Mouse (Mus musculus): ENCODE data around the gene Xpo4.

The Xpo4 gene

DNA sequence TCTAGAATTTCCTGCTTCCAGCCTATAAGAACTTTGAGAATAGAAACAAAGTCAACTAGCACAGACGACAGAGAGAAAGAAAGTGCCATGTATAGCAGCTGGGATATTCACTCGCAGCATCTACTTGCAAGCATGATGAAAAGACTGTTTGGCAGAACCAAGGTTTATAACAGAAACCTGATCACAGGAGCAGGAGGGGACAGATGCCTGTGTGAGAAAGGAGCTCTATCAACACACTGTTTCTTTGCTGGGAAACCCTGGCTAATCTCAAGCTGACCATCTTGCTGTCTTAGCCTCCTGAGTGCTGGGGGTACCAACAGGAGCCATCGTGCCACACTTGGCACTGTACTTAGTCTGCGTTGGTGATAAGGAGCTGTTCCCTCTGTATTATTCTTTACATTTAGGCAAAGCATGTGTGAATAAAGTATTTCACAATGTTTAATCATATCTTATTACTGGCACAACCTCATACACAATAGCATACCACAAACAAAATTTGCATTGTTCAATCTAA, 55.4 kb downstream of the Xpo4 start:
- in situ Hi-C loops (cut with MboI, MseI): no loop called here

- in situ Hi-C loops (cut with MboI, MseI): no loop called here
Observed at GRCm38 (mm10) chr14:57607500-57607899, 57.7 kb downstream of the Xpo4 start.

GRCm38 (mm10) chr14:57606663-57607365, 58.4 kb downstream of the Xpo4 start:
- in situ Hi-C loops (cut with MboI, MseI): no loop called here

GRCm38 (mm10) chr14:57593279-57593678, 72.0 kb downstream of the Xpo4 start:
- in situ Hi-C loops (cut with MboI, MseI): no loop called here

GRCm38 (mm10) chr14:57591830-57592229, 73.4 kb downstream of the Xpo4 start:
- in situ Hi-C loops (cut with MboI, MseI): no loop called here

GRCm38 (mm10) chr14:57576364-57577060, 88.7 kb downstream of the Xpo4 start:
- in situ Hi-C loops (cut with MboI, MseI): no loop called here

GRCm38 (mm10) chr14:57574792-57575587, 90.2 kb downstream of the Xpo4 start:
- in situ Hi-C loops (cut with MboI, MseI): no loop called here

DNA sequence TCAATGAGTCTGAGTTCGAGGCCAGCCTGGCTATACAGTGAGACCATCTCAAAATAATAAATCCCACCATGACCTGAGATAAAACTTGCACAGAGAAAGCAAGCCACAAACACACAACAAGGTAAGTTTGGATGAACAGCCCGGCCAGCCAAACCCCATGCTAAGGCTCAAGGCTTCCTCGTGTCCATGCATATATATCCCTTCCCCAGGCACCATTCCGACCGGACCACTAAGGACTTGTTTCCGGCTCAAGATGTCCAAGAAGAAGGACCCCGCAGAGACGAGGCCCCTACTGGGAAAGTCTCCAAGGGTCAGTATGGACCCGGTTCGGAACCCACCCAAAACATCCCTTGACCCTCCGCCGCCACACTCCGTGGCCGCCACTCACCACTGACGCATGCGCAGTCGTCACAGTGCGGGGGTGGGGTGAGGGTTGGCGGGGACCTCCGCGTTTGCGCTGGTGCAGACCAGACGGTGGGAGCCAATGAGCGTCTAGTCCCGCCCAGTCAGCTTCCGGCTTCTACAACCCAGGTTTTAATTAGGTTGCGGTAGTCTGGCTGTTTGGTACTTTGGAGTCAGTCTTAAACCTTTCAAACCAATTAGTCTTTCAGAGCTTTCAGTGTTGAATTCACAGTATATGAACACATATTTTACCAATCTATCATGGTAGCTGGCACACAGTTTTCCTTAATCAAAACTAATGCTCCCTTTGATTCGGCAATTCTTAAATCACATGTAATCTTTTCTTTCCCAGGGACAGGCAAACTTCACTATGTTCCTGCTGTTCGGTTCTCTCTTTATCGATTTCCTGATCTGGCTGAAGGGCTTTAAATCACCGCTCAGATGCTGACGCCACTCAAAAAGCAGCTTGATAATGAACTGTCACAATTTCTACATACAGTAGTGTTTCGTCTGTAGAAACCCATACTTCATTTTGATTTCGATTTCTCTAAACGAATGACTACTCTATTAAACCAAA, 93.8 kb downstream of the Xpo4 start, which contains the start of gene Eef1akmt1:
Gene Eef1akmt1 (minus strand): TSS at position 458 of the 979 bp plus-strand sequence.
- in situ Hi-C loops (cut with MboI, MseI): no loop called here

- in situ Hi-C loops (cut with MboI, MseI): no loop called here
Observed at GRCm38 (mm10) chr14:57565626-57566025, 99.6 kb downstream of the Xpo4 start.

- in situ Hi-C loops (cut with MboI, MseI): no loop called here
Observed at GRCm38 (mm10) chr14:57556922-57557321, 108.3 kb downstream of the Xpo4 start.

- in situ Hi-C loops (cut with MboI, MseI): no loop called here
Observed at GRCm38 (mm10) chr14:57555471-57556070, 109.7 kb downstream of the Xpo4 start.

DNA sequence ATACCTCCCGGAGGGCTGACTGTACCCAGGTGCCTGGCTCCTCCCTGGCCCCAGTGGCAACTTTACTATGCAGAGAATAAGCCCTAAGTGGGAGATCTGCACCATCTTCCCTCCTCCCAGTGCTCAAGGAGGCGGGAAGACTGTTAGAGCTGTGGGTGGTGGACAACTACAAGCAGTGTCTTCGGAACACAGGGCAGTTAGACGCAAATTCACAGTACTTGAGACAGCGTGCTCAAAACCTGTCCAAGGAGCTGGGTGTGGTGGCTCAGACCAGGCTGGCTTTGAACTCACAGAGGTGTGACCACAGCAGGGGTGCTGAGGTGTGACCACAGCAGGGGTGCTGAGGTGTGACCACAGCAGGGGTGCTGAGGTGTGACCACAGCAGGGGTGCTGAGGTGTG, 110.8 kb downstream of the Xpo4 start:
- in situ Hi-C loops (cut with MboI, MseI): no loop called here

DNA sequence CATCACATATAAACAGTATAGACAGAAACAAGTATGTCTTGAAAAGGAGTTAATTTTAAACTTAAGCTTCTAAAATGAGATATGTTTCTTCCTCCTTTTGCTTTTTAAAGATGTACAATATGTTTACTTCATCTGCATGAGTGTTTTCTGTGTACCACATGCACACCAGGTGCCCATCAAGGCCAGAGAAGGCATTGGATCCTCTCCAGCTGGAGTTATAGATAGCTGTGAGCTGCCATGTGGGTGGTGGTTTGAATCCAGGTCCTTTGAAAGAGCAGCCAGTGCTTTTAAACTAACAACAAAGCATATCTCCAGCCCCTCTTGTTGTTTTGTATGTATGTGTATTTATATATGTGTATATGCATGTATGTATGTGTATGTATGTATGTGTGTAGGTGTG, 112.3 kb downstream of the Xpo4 start:
- in situ Hi-C loops (cut with MboI, MseI): no loop called here

DNA sequence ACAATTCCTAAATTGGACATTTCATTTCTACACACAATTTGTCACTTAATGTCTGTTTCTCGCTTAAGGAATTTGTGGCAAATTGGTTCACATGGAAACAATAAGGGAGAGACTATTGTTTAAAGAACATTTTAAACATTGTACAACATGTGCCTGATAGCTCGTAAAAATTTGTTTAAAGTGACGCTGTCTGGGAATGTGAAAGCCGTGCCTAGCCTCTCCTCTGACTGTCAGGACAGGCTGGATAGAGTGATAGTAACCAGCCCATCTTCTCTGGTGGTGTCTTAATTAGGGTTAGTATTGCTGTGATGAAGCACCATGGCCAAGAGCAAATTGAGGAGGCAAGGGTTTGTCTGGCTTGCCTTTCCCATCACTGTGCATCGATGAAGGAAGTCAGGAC, 118.2 kb downstream of the Xpo4 start:
- in situ Hi-C loops (cut with MboI, MseI): no loop called here

DNA sequence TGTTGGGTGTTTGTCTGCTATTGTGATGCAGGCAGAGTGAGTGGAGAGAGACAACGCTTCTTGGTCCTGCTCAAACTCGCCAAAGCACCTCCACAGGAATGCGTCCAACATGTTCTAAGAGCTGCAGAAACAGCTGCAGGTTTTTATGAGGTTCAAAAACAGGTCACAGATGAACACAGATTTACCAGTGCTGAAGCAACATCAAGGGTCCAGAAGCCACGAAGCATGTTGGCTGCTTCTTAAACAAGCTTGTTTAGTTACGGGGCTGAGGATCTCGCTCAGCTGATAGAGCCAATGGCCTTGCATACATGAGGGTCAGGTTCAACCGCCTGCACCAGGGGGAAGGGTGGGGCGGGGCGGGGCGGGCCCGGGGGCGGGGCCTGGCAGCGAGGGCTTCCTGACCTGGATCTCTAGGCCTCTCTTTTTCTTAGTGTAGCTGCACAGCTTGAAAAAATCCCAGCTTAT, 118.6 kb downstream of the Xpo4 start:
- in situ Hi-C loops (cut with MboI, MseI): no loop called here

DNA sequence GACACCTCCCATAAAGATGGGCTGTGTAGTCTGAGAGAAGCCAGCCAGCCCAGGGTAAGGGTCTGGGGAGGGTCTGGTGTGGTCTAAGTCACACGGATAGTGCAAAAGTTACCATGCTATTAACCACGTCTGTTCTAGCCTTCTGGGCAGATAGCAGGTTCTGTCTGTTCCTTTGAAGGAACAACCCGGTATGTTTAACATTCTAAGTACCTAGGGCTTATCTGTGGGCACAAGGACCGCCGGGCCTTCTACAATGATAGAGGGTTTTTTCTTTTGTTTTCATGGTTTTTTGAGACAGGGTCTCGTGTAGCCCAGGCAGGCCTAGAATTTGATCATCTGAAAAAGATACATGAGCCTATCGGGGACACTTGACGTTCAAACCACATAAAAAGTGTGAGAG, 119.1 kb downstream of the Xpo4 start:
- in situ Hi-C loops (cut with MboI, MseI): no loop called here

- in situ Hi-C loops (cut with MboI, MseI): no loop called here
Observed at GRCm38 (mm10) chr14:57545526-57545925, 119.7 kb downstream of the Xpo4 start.

GRCm38 (mm10) chr14:57543420-57544039, 121.7 kb downstream of the Xpo4 start:
- in situ Hi-C loops (cut with MboI, MseI): no loop called here

DNA sequence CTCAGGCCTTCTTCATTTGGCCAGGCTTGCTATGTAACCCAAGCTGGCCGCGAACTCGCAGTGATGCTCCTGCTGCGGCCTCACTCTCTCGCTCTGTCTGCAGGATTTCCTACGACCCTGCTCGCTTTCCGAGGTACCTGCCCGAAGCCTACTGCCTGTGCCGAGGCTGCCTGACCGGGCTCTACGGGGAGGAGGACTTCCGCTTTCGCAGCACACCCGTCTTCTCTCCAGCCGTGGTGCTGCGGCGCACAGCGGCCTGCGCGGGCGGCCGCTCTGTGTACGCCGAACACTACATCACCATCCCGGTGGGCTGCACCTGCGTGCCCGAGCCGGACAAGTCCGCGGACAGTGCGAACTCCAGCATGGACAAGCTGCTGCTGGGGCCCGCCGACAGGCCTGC, 123.0 kb downstream of the Xpo4 start:
- in situ Hi-C loops (cut with MboI, MseI): no loop called here

- in situ Hi-C loops (cut with MboI, MseI): no loop called here
Observed at GRCm38 (mm10) chr14:57540683-57541082, 124.5 kb downstream of the Xpo4 start.
